Mouse (Mus musculus) common myeloid progenitor, adult 5-6 weeks (primary cell): ENCODE measurements at regions not wholly inside any gene's neighbourhood (a gene's known extent, or its start where the extent isn't known, plus 50 kb on each side); places are given as distances from the start of the nearest gene placed in this dataset.

Experiments
- ATAC-seq: replicated peaks from 2 replicates; pipeline ENCODE4 v1.8.0; 2016; ENCODE audit warnings: low read depth, mild to moderate bottlenecking, moderate TSS enrichment, inconsistent platforms; ENCODE audit not compliant: poor library complexity, severe bottlenecking

GRCm38 (mm10) chr14:98937933-98938332 is 56.2 kb downstream of the Rpl36a-ps1 start:
- peak; percentile 58 for ATAC-seq

GRCm38 (mm10) chr14:98937373-98937772 is 56.7 kb downstream of the Rpl36a-ps1 start:
- no peak for ATAC-seq

DNA sequence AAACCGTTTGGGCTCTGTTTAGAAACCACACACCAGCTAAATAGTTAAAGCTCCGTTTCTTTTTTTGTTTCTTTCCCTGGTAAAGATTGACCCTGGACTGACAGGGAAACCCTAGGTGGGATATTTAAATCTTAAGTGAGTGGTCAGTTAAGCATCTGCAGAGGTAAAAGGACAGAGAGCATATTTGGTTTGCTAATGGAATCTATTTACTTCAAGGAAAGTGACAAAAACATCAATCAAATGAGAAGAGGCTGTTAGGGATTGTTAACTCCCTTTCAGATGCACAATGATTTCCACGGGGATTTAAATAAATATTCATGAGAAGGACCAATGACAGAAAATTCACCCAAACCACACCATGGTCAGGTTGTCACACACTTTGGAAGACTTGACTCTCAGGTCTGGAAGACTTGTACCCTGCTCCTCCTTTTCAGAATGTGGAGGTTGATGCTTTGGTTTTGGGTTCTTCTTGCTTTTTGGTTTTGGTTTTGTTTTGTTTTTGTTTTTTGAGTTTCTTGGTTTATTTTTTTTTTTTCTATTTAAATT is 60.7 kb downstream of the Rpl36a-ps1 start:
- no peak for ATAC-seq

DNA sequence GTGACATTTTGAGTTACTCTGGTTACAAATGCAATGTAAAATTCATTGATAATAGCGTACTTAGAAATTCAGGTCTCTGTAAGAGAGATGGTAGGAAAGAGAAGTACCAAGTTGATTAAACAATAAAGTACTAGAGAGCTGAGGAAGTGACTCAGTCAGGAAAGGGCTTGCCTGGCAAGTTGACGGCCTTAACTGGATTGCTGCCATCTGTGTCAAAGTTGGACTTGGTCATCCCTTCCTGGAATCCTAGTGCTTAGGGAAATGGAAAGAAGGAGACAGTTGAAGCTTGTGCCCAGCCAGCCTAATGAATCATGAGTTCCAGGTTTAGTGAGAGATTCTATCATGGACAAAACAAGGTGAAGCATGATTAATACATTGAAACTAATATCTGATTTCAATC is 64.8 kb downstream of the Rpl36a-ps1 start:
- no peak for ATAC-seq

GRCm38 (mm10) chr14:98908234-98908633 is 85.9 kb downstream of the Rpl36a-ps1 start:
- no peak for ATAC-seq

DNA sequence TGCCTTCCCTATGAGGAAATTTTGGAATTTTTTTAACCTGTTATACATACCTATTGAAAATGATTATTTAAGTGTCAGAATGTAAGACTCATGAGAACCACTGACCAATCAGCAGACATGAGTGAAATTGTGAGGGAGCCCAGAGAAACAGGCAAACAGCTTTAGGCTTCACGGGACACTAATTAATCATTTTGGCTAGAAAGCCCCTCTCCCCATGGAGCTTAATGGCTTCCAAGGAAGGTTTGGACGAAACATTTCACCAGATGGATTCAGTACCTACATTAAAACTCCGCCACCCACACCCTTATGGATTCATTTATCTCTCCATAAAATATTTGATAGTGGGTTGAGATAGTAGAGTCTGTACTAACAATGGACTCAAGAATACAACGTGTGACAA is 95.2 kb downstream of the Rpl36a-ps1 start:
- ATAC-seq = no peak

- ATAC-seq = peak; percentile 56
Observed at GRCm38 (mm10) chr14:98897390-98897789, 96.7 kb downstream of the Rpl36a-ps1 start.

- no peak for ATAC-seq
Observed at GRCm38 (mm10) chr14:98895933-98896332, 98.2 kb downstream of the Rpl36a-ps1 start.

DNA sequence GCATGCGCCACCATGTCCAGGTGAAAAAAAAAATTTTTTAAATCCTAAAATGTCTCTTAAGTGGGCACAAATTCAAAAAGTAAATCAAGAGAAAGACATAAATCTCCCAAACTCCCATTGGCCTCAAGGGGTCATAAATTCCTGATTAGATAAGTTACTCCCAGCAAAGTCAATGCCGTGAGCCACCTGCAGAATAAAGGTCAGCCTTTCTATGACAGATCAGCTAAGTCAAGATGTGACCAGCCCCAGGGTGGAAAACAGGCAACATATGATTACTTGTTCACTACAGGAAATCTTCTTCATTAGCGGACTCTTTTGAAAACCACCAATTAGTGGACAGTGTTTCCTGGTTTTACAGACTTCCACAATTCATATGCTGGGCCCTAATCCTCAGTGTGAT is 101.4 kb downstream of the Rpl36a-ps1 start:
- no peak for ATAC-seq

DNA sequence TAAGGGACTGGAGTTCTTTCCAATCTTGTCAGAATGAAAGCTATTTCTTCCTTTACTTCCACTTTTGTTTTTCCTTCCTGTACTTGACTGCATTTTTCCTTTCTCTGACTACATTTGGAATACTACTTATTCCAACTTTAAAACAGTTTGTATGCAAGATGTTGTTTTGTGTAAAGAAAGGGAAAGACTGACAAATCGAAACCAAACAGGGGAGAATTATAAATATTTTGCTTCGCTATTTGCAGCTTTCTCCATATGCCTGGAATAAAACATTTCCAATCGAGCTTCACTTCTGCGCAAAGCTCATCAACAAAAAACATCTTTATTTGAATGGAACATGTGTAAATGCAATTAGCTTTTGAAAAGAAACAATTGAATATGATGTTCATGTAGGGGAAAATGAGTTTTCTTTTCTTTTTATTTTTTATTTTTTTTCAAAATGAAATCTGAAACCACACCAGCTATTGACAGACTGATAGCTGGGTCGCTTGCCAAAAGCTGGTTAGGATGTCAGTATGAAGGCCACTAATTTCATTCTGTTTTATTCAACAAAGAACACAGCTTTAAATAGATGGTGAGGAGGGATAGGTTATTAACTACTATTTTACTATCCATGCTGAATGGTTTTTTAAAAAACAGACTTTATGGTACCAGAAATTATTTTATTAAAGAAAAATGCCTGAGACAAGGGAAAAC is 102.7 kb downstream of the Rpl36a-ps1 start:
- ATAC-seq = no peak

- no peak for ATAC-seq
Observed at GRCm38 (mm10) chr14:98887588-98887987, 106.5 kb downstream of the Rpl36a-ps1 start.

- peak; percentile 80 for ATAC-seq
Observed at GRCm38 (mm10) chr14:98886982-98887381, 107.1 kb downstream of the Rpl36a-ps1 start.

DNA sequence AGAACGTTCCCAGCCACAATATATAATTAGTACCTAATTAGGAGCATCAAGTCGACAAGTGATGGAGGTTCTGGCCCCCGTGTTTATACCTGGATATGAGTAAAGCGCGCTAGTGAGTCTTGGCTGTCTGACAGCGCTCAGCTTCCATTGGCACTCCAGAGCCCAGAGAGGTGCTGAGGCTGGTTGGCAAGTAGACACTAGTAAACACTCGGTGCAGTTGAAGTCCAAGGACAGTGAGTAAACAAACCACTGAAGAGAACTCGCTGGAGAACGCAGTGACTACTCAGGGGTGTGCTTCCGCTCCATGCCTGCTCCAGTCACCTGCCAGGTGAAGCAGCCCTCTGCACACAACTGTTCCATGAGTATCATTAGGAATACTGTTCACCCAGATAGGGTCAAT is 111.5 kb downstream of the Rpl36a-ps1 start:
- no peak for ATAC-seq

DNA sequence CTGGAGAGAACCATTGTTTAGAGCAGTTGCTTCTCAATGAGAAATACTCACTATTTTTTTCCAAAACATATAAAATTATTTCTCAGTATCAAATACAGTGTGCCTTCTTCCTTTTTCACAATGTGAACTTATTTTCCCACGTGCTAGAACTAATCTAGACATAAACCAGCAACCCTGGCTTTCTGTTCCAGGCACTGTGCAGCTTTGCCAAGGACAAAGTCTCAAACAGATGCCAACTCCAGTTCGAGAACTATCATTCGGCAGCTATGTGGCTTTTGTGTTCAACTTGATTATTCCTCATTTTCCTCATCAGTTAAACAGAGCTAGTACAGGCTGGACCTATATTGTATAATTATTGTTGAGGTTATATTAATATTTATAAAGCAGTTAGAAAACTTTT is 116.2 kb downstream of the Rpl36a-ps1 start:
- no peak for ATAC-seq

GRCm38 (mm10) chr14:98873446-98873845 is 120.7 kb downstream of the Rpl36a-ps1 start:
- peak; percentile 78 for ATAC-seq

DNA sequence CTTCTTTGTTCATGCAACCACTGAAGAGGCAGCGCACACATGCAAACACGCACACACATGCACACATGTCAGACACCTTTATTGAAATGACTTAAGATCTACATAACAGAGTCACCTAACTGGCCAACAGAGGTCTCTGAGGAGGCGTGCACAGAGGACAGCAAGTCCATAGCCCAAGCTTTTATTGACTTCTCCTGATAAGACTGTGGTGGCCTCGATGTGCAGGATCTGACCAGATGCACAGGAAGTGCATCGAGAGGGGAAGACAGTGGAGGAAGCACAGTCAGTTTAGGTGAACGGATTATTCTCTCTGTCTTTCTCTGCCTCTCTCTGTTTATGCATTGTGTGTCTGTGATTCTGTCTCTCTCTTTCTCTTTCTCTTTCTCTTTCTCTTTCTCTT is 124.2 kb downstream of the Rpl36a-ps1 start:
- peak; percentile 78 for ATAC-seq

- ATAC-seq = no peak
Observed at GRCm38 (mm10) chr14:98866880-98867279, 127.2 kb downstream of the Rpl36a-ps1 start.

DNA sequence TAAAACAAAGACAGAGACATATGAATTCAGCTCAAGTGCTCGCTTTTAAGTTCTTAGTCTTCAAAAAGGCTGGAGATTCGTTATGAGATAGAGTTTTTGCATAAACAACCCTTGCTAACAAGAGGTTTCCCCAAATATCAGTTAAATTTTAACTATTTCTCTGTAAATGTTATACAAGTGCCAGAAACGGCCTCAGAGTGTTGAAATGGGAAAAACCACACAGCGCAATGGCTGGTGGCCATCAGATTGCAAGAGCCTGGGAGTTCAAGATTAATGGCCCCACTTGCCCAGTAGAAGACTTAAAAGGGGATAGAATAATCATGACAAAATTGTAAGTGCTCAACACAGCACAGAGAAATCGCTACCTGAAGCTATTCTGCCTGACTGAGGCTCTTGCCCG is 130.1 kb downstream of the Rpl36a-ps1 start:
- ATAC-seq = no peak

DNA sequence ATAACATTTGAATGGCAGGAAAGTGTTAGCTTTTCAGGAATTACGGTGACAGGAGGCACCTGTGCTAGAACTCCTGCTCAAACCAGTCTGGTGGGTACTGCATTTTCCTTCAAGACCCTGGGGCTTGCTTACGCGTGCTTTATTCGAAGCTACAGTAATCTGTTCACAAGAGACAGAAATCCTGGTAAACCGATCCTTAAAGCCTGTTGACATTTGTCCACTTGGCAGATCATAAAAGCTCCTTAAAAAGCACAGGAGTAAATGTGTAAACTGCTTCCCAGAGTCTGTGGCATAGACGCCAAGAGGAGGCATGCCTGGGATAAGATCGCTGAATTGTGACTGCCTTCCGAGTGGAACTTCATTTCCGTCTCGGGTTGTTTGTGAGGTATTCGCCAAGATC is 130.5 kb downstream of the Rpl36a-ps1 start:
- ATAC-seq = no peak

DNA sequence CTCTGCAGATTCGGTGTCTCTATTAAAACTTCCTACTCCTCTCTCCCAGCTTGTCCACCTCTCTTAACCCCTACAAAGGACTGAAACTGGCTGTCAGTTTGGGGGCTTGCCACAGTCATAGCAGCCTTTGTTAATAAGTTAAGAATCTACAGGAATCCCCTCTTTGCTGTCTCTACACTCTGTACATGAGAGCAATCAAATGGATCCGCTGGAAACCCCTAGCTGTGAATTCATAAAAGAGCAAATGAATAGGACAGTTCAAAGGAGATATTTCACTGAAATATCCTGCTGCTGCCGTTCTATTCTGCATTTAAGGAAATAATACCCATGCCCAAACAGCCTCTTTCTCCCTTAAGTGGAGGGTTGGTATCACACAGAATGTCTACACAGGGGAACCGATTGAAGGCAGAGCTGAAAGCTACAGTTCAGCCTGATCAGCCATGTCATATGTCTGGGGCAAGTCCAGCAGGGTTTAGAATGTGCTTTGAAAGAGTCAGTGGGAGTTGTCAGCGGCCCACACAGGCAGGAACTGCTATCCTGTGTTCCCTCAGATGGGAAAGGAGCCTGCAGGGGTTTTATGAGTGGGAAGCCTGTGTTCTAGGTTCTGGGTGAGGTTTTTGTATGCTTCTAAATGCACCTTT is 131.9 kb downstream of the Rpl36a-ps1 start:
- ATAC-seq = no peak

- ATAC-seq = no peak
Observed at GRCm38 (mm10) chr14:98858801-98859200, 135.3 kb downstream of the Rpl36a-ps1 start.

DNA sequence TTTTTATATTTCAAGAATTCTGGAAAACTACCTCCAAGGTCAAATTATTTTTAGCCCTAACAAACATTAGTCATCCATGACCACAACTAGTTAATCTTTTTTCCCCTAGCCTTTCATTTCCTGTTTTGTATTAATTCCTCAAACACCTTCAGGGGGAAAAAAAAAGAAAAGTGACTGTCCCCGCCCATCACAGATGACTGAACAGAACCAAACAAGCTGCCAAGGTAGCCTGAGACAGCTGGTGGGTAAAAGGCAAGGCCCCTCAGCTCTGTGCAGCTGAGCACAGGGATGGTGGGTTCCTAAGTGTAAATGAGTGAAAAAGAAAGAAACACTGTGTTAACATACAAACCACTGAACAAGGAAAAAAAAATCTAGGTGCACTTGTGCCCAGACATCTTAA is 145.6 kb downstream of the Rpl36a-ps1 start:
- ATAC-seq = peak; percentile 63
